Mouse (Mus musculus): Measurements from ENCODE around the gene Ninl.

Gene Ninl

DNA sequence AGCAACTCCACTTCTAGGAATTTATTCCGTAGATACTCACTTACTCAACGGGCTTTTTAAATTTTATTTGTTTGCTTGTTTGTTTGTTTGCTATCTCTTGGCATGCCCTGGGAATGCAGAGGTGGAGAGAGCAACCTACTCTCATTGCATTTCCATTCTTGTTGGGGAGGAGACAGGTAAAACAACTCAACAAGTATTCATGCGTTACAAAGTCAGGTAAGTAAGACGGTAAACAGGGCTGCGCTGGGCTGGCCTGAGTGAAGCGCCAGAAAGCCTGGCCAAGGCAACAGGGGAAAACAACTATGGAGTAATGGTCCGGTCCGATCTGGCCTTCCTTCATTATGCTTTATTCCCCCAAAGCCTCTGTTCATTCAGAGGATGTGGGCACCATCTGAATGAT is 136.8 kb downstream of the Ninl start:
- no peak for DNase-seq (ENCODE audit: low read depth)

DNA sequence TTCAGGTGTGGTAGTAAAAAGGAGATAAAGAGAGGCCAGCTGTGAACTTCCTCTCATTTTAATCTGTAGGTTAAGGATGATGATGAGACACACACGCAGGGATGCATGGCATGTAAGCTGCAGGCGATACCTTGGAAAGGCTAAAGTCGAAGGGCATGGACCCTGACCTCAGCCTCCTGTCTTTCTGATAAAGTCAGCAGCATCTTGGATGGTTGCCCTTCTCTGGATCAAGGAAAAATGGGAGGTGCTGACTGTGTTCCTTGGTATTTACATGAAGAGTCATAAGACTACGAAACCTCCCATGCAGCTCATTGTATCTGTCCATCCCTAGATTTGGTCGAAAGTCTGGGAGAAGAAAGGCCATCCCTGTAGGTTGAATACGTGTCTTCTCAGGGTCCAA is 138.8 kb downstream of the Ninl start:
- DNase-seq (ENCODE audit: low read depth) = peak; percentile 11

DNA sequence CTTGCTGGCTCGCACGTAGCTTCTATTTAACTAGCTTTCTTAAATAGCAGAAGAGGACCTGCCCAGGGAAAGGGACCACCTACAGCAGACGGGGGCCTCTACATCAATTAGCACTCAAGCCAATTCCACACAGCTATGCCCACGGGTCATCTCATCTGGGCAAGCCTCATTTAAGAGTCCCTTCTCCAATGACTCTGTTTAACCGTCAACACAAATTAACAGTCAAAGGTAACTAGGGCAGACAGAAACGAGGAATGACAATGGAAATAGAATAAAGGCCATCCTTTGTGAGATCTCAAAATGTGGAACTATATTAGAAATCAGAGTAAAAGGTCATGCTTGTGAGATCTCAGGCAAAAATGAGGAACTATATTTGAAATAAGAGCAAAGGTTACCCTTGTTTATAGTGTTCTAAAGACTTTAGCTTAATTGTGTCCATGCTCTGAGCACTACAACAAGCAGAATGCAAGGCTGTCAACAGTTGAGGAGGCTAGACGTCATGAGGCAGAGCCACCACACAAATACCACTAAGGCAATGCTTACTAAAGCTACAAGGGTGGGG is 143.4 kb downstream of the Ninl start:
- no peak for DNase-seq (ENCODE audit: low read depth)

DNA sequence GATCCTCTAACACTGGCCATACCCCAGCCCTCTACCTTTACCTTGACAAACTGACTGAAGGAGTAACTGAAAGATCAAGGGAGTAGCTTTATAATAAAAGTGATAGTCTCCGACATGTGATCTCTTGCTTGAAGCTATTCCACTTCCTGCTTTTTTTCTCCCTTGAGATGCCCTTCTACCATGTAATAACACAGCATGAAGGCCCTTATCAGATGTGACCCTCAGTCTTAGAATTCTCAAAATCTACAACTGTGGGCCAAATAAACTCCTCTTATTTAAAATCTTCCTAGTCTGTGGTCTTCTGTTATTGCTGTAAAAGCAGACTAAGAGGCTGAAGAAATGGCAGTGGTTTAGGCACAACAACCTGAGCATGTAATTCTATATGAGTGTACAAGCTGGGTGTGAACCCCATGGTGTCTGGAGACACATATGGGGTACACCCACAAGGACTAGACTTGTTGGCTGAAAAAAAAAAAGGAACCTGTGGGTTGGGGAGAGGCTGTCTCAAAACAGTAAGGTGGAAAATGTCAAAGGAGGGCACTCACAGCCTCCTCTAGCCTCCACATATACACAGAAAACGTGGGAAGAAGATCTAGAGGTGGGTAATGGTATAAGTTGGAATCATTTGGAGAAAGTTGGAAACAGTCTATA is 144.4 kb downstream of the Ninl start:
- DNase-seq (ENCODE audit: low read depth) = no peak

DNA sequence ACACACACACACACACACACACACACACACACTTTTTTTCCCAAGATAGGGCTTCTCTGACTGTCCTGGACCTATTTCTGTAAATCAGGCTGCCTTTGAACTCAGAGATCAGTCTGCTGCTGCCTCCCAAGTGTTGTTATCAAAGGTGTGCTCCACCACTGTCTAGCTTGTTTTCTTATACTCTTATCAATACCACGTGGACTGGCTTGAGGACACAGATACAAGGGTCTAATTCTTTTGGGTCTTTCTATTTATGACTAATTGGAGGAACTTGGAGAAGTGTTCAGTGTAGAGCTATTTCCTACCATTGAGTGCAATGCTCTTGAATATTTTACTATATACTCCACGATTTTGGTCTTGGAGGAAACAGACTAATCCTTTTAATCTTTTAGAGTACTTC is 151.8 kb downstream of the Ninl start:
- no peak for DNase-seq (ENCODE audit: low read depth)

DNA sequence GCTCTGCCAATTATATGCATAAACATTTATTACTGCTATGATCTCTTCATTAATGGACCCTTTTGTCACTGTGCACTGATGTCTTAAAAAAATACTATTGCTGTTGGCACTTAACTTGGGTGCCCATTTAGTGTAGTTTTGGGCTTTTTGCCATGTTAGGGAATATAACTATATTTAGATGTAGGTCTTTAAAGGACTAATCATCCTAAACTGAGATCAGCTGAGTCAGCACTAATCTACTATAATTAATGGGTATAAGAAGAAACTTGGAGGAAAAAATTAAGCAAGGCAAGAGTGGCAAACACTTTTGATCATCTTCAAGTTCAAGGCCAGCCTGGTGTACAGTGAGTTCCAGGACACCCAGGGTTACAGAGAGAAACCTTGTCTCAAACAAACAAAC is 152.9 kb downstream of the Ninl start:
- DNase-seq (ENCODE audit: low read depth) = no peak

DNA sequence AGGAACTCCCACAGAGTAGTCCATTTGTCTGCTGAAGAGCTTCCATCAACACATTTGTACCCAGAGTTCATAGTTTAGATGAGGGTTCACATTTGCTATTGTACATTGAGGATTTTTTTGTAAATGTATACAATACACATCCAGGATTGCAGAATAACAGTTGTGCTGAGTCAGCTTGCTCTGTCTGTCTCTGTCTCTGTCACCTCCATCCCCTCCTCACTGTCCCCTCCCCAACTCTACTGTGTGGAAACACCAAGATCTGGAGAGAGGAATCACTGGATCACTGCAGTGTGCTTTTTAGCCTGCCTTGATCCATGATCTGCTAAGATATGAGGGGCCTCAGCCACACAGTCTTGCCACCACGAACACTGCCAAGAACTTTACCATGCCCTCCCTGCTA is 153.4 kb downstream of the Ninl start:
- no peak for DNase-seq (ENCODE audit: low read depth)

DNA sequence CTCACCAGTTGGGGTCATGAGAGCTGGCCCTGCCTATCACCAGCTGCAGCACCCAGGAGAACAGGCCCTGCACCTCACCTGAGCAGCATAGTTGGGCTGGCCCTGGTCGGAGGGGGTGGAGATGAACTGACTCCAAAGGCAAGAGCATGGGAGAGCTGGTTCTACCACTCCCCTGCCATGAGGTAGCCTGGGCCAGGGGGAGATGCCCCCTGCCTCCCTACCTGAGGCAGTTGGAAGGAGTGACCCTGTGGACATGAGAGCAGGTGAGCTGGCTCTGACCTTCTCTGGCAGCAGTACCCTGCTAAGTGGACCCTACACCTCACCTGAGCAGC is 154.4 kb downstream of the Ninl start:
- DNase-seq (ENCODE audit: low read depth) = no peak
